ENCODE assay signal across 8 mouse cellular contexts in genomic region chr6:114555186-114555585, GRCm38 (mm10).
DNase-seq lines count a peak whose midpoint lies in the region; ATAC-seq and TF ChIP-seq lines count a peak whose summit lies in the region.
"Not testable (repeated sequence)": the region's sequence is repeated elsewhere in the genome, so short reads cannot be mapped to it uniquely, and the experiment has no call there.

No protein-coding gene starts in this region.

- WGBS in forebrain, embryonic 10.5 days: 6% methylated on average over 8 of the region's 15 CpGs
- WGBS in liver, embryonic 11.5 days: 1% methylated on average over 4 of the region's 15 CpGs
- 0% methylated on average over 5 of the region's 15 CpGs for WGBS in midbrain, embryonic 14.5 days

- ATAC-seq in liver, embryonic 11.5 days (replicated peaks; ENCODE audit: low FRiP score); midbrain, embryonic 14.5 days (ENCODE audit: low FRiP score, low TSS enrichment): not testable (repeated sequence)

- intact Hi-C loops in heart, postnatal 10 days (cut with DNase I): not testable (repeated sequence)

- not testable (repeated sequence) for H3K9ac ChIP-seq in liver, embryonic 11.5 days (ENCODE audit: low read depth, low read length); midbrain, embryonic 14.5 days (replicated peaks; ENCODE audit: low read length)

- not testable (repeated sequence) for H3K4me2 ChIP-seq in liver, embryonic 11.5 days; midbrain, embryonic 14.5 days (ENCODE audit: low read length)

- H3K27me3 ChIP-seq in forebrain, embryonic 10.5 days (ENCODE audit: poor library complexity, severe bottlenecking); liver, embryonic 11.5 days (replicated peaks; ENCODE audit: control insufficient read depth, insufficient read depth, low read length); midbrain, embryonic 14.5 days (ENCODE audit: control insufficient read depth, insufficient read depth, low read length): not testable (repeated sequence)

- not testable (repeated sequence) for TF ChIP-seq CTCF in brain, embryonic 14.5 days (IDR thresholded peaks at IDR 0.05; ENCODE audit: borderline replicate concordance, extremely low read depth, insufficient read depth, insufficient read length)

- not testable (repeated sequence) for H3K27ac ChIP-seq in forebrain, embryonic 10.5 days; liver, embryonic 11.5 days (ENCODE audit: low read depth, low read length); midbrain, embryonic 14.5 days (replicated peaks; ENCODE audit: low read depth, low read length)

- not testable (repeated sequence) for TF ChIP-seq POLR2A in brain, embryonic 14.5 days (IDR thresholded peaks at IDR 0.05; ENCODE audit: borderline replicate concordance, extremely low read depth, insufficient read depth, insufficient read length, poor library complexity, severe bottlenecking)

- H3K4me3 ChIP-seq in forebrain, embryonic 10.5 days; liver, embryonic 11.5 days (ENCODE audit: low read depth, low read length); midbrain, embryonic 14.5 days (replicated peaks; ENCODE audit: low read depth, low read length): not testable (repeated sequence)

- not testable (repeated sequence) for H3K9me3 ChIP-seq in forebrain, embryonic 10.5 days; liver, embryonic 11.5 days (ENCODE audit: control insufficient read depth, low read length); midbrain, embryonic 14.5 days (ENCODE audit: control insufficient read depth, low read length)

- H3K4me1 ChIP-seq in forebrain, embryonic 10.5 days; liver, embryonic 11.5 days (replicated peaks; ENCODE audit: control insufficient read depth, insufficient read depth, low read length); midbrain, embryonic 14.5 days (ENCODE audit: control insufficient read depth, insufficient read depth, low read length): not testable (repeated sequence)

- DNase-seq in MN1 (ENCODE audit: low spot score): peak; percentile 28
- DNase-seq in brain, embryonic 14.5 days (ENCODE audit: low read depth): peak; percentile 72
- peak; percentile 53 for DNase-seq in forebrain, embryonic 10.5 days (ENCODE audit: extremely low spot score, low spot score)
- peak; percentile 7 to 15 for DNase-seq in heart, postnatal 10 days
- peak; percentile 2 for DNase-seq in kidney, postnatal 14 days
- peak; percentile 29 for DNase-seq in liver, embryonic 11.5 days (ENCODE audit: low spot score)
- peak; percentile 80 for DNase-seq in midbrain, embryonic 14.5 days
- peak; percentile 1 for DNase-seq in thymus, postnatal 0 days (ENCODE audit: low spot score)

- H3K36me3 ChIP-seq in forebrain, embryonic 10.5 days (replicated peaks); liver, embryonic 11.5 days (ENCODE audit: control insufficient read depth, insufficient read depth, low read length); midbrain, embryonic 14.5 days (ENCODE audit: control insufficient read depth, insufficient read depth, low read length): not testable (repeated sequence)

Comparison
In these comparisons a context has a peak if more than half of its experiments do, and no peak if none do; other contexts are left out.
1. DNase-seq: peak in every context shown above with its lines; median percentile 80 in midbrain, embryonic 14.5 days; 72 in brain, embryonic 14.5 days; 53 in forebrain, embryonic 10.5 days; 29 in liver, embryonic 11.5 days; 28 in MN1; 11 in heart, postnatal 10 days; 2 in kidney, postnatal 14 days; 1 in thymus, postnatal 0 days.